Mouse (Mus musculus) frontal cortex, postnatal 14 days (tissue): ENCODE results near the gene Sptb.

Source experiments
- DNase-seq, 2 experiments: peaks; one replicate each; pipeline ENCODE4 v3.0.0; 2022; ENCODE audit warnings: low spot score in 2 of 2

Sptb gene

DNA sequence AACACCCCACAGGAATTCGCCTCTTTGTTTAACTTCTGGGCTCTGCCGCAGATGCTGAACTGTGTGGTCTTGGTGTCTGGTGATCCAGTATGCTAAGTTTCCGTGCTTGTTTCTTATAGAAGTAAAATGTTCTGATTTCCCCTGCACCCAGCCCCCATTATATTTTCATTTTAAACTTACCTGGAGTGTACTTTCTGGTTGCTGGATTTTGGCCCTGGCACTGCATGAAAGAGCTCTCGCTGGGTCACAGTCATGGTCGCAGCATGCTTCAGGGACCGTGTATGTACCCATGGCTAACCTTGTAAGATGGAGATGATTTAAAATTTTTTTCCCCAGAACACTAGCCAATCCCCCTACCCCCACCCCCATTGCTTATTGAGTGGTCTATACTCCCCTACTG is 168.5 kb downstream of the Sptb start:
- no peak for DNase-seq

DNA sequence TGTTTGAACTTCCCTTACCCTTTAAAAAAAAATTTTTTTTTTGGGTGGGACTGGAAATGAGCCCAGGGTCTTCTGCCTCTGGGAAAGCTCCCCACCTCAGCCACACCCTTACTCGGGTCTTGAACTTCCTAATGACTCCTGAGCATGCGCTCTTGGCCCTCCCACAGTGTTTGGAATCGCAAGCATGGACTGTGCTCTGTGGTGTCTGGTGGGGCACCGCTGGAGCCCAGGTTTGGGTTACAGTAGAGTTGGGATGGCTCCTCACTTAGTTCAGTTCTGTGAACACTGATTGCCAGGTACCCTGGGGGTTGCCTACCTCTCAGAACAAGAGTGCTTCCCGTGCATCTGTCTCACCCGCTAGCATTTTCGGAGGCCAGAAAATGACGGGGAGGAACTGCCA is 168.9 kb downstream of the Sptb start:
- no peak for DNase-seq

DNA sequence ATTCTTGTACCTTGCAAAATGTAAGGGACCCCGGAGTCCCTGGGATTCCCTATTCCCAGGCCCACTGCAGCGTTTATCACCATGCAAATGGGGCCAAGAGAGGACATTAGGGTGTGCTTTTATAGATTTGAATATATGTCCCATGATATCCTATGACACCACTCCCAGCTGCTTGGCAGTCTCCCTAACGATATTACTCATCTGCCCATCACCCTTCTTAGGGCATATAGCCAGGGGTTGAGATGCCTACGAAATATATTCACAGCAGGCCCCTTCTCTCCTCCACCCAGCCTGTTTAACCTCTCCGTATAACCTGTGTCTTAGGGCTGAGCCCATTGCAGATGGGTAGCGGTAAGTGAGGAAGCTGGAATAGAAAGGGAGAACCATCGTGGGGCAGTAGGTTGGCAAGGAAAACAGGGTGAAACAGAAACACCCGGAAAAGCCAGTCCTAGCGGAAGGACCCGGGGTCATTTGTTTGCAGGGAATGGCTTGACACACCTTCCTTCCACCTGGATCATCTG is 169.6 kb downstream of the Sptb start:
- no peak for DNase-seq

DNA sequence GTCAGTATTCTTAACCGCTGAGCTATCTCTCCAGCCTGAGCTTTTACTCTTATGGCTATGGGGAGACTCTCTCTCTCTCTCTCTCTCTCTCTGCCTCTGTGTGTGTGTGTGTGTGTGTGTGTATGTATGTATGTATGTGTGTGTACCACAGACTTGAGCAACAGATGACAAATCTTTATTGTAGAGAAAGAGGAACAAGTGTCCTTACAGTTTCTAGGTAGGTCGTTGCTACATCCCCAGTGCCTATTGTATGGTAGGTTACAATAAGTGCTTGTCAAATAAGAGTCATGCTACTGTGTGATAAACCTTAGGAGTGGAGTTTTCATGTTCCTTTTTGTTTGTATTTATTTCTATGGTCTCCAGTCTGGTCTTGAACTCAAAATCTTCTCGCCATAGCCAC is 170.2 kb downstream of the Sptb start:
- DNase-seq, result no peak

DNA sequence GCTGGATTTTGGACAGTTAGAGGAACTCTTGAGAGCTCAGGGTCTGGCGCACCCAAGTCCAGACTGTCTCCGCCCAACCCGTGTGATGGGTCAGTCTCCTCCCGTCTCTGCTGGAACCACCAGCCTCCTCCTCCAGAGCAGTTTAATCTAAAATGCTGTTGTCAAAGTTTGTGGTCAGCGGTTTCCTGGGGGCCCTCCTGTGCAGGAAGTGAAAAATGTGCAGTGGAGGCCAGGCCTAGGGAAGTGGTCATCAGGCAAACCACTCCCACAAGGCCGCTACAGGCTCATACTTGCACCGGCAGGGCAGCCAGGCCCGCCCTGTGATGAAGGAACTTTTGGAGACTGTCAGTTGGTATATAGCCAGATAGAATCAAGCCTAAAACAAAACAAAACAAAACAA is 172.9 kb downstream of the Sptb start:
- DNase-seq, result no peak

DNA sequence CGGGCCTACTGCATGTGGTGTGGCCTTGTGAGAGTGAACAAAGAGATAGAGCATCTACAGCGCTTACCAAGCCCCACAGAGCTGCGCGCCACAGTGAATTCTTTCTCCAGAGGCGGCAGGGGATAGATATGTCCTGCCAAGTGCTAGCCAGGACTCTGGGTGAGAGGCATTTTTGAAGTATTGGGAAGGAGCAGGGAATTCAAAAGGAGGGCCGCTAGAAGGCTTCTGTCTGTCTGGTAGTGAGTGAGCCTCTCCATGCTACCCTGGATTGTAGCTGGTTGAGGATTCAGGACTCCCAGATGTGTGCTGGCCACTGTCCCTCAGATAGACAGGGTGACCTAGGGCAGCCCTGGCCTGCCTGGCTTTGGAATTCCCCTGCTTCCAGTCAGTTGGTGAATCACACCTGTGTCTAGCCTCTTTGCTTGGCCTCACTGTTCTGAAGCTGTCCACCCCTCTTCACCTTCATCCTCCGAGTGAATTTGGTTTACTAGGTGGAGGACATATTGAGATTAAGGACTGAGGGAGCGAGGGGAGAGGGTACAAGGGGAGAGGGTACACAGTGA is 173.7 kb downstream of the Sptb start:
- no peak for DNase-seq

DNA sequence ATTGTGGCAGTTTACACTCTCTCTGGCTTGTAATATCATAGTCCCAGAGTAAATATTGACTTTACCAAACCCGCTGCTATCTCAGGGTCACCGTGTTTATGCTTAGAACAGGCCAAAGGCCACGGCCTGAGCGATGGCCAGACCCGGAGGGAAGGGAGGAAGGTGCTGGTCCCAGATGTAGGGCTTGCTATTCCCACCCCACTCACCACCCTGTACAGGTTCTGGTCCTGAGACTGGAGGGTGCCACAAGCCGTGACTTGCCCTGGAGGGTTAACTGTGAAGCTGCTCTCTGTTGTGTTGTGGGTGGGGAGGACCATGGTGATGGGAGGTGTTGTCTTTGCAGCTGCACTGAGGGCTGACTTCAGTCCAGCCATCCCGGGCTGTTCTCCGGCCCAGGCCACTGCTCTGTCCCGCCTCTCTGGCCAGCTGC is 174.9 kb downstream of the Sptb start:
- no peak for DNase-seq

DNA sequence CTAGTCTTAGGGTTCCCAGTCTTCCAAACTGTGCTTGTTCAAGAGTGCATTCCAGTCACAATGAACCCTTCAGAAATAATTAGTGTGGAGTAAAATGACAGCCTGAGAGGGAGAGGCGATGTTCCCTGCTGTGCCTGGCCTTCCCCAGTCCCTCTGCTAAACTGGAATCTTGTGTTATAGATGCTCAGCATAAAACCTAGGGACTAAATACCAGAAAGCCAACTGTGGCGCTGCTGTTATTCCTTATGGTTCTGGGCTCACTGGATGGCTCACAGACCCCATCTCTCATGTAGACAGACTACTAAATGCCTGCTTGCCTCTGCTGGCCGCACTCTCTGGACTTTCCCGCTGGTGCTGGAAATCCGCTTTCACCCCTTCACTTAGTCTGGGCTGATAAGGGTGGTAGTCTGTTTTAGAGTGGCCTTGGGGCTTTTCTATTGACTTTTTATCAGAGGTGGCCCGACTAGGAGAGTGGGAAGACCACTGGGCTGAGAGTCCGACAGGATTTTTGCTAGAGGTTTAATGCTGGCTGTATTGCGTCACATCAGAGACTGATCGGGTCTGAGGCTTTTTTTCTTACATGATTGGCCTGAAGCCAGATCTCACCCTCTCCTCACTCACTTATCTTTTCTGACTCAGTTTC is 175.6 kb downstream of the Sptb start:
- no peak for DNase-seq

DNA sequence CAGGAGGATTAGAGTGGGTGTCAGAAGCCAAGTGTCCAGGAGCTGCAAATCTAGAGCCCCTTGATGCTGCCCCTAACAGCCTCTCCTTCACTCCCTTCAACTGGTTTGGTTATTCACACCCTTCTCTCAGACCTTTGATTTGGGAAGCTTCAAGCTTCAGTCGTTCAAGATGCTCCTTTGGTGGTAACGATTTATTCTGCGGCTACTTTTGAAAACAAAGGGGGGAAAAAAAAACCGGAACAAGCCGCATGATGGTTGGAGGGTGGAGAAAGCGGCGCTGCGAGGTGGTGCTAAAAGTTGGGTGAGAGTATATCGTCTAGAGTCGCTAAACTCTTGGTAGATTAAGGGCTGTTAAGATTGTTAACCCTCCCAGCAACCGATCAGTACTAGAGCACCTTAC is 176.1 kb downstream of the Sptb start:
- no peak for DNase-seq

DNA sequence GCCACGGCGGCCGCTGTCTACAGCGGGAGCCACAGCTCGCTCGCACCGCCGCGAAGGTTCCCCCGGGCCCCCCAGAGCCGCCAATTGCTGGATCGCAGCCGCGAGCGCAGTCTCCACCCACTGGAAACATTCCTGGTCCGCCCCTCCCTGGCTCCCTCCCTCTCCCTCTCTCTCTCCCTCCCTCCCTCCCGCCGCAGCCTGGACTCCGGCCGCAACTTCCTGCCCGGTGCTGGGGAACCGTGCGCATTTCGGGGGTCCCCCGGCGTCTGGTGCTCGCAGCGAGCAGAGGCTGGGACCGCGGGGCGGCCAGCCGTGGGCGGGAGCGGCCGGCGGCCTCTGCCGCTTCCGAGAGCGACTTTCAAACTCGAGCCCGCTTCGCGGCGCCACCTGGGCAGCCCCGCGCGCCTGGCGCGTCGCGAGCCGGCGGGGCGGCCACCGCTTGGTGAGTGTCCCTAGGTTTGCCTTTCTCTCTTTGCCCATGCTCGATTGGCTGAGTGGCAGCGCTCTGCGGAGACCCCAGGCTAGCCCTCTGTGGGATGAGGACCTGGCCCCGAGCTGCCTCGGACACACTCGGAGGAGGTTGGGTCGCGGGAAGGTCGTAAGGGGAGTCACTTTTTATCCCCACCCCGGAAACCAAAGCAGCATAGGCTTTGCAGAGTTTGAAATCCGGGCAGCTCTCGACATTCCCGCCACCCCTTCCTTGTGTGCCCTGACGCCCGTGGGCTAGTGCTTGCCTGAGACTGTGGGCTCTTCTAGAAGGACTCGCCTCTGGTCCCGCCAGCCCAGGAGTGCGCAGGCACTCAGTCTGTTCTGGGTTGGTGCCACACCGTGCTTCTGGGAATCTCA is 176.7 kb downstream of the Sptb start:
- peak in 1 of 2 experiments; percentile 25 for DNase-seq

DNA sequence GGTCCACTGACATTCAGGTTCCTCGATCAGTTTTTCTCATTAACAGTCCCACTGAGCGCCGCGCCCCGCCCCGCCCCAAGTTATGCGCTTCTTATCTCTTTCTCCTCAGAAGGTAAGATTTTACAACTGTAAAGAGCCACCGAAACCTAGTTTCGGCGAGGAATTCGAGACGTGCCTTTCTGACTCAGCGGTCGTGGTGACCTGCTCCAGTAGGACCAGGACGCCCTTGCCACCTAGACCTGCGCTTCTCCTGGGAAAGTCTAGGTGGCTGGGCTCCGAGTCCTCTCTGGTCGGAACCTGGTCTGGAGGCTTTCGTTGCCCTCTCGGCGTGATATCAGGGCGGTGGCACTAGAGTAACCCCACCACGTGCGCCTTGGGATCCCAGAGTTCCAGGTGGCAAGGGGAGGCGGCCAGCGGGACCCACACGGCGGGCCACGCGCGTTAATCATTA is 177.4 kb downstream of the Sptb start:
- DNase-seq, result no peak

DNA sequence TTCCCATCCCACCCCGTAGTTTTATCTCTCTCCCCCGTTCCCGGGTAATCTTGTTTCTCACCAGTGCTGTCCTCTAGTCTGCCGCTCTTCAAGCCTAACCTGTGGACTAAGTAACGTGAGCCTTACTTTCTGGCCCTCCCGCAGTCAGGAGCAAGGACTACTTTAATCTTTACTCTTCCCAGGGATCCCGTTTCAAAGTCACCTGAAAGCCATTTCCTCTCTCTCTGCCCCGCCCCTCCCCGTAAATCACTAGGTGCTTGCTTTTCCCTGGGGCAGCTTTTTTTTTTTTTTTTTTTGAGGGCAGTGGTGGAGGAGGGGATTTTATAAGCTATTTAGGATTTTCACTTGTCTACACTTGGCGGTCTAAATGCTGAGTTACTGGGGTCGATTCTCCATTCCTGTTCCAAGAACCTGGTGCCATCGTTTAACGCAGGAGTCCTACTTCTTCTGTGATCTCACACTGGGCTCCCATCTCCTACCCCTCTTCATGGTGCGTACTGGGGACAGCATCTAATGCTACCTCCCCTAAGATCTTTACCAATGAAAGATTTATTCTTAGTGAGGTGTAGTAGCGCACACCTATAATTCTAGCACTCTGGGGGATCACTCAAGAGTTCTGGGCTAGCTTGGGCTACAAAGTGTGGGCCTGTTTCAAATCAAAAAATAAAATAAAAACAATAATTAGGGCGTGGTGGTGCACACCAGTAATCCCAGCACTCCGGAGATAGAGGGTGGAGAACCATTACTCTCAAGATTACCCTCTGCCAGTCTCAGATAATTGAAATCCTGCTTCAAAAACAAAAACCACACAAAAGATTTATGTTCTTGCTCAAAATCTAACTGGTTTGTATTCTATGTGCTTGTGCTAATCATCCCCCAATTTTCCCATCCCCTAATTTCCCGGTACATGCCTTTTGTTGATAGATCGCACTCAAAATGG is 178.1 kb downstream of the Sptb start:
- DNase-seq, result no peak

DNA sequence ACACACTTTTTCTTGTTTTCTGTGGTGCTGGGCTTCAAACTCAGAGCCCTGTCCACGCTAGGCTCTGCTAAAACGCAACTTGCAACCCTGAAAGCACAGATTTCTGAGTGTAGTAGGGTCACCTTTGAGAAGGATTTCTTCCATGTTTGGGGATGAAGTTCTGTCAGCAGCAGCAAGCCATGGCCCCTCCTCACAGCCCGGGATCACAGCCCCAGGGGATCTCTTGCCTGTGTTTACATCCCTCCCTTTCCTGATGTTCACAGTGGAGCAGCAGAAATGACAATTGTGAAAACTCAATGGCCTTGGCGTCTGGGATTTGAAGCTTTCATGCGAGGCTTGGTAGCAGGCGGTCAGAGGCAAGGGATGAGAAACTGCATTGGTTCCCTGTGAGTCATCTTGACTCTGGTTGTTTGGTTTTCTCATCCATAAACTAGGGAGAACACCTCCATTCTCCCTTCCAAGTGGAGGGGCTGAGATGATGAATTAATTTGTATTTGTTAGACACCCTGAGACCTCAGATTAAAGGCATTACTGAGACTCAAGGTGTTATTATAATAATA is 179.7 kb downstream of the Sptb start, which contains the start of gene Plekhg3:
TSS of gene Plekhg3 (plus strand) at position 312 of the 560 bp plus-strand sequence.
- no peak for DNase-seq
